Mouse (Mus musculus) cerebellum, adult 8-10 months (tissue): ENCODE results near the gene Cdhr1.

Source experiments
- DNase-seq: peaks from one replicate; pipeline ENCODE4 v3.0.0; 2022

The Cdhr1 gene

DNA sequence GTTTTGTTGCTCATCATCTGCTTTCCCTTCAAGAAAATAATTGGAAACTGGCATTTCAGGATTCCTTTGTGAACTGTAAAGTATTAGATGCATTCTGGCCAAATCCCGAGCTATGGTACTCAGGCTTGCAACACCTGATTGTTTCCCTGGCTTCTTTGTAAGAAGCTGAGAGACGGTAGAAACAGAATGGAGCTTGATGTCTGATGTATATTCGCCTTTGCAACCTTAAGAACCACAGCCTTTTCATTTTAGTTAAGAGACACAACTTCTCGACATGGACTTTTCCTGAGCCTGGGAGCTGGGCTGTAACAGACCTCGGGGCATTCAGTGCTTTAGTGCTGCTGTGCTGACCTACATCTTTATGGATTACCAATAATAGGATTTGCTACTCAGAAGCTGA lies 30.5 kb downstream of the Cdhr1 start, which contains the start of gene Lrit2:
Lrit2 (plus strand) TSS at position 301 of the 400 bp plus-strand sequence.
- DNase-seq = no peak

DNA sequence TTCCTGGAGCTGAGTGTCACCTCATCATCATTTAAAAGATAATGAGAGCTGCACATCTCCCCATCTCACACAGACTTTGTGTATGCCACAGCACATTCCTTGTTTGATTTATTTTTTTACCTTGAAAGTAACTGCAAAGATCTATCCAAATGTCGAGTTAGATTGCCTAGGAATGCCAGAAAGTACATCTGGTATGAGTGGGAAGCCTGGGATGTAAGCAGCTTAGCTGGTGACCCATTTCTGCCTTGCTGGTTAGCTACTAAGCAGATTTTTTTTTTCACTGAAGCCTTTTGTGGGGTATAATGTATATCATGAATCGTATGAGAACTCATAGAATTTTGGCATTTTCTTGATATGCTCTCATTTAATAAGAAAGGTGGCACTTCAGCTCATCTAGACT lies 31.5 kb downstream of the Cdhr1 start:
- no peak for DNase-seq

GRCm38 (mm10) chr14:37064849-37065248 lies 33.3 kb downstream of the Cdhr1 start:
- DNase-seq = no peak

DNA sequence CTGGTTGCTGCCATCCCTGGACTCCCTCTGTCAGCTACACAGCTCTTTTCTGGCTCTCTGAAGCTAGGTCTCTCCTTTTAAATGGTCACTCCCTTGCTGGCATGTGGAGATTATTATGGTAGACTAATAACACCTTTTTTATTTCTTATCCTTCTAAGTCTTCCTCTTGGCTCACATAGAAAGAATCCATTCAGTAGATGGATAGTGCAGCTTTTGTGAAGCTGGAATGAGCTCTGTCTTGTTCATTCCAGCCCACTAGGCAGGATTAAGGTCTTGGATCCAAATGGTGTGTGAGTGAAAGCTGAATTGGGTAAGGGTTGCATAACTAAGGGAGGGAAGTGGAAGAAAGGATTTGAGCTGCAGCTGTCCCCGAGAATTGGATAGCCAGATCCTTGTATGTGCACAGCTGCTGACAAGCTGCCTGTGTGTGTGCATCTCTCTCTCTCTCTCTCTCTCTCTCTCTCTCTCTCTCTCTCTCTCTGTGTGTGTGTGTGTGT lies 49.2 kb downstream of the Cdhr1 start, which contains the start of gene Rgr:
Rgr (minus strand) TSS at position 51 of the 497 bp plus-strand sequence.
- no peak for DNase-seq

- DNase-seq = no peak
These were observed 63.7 kb downstream of the Cdhr1 start for GRCm38 (mm10) chr14:37034432-37034831.

DNA sequence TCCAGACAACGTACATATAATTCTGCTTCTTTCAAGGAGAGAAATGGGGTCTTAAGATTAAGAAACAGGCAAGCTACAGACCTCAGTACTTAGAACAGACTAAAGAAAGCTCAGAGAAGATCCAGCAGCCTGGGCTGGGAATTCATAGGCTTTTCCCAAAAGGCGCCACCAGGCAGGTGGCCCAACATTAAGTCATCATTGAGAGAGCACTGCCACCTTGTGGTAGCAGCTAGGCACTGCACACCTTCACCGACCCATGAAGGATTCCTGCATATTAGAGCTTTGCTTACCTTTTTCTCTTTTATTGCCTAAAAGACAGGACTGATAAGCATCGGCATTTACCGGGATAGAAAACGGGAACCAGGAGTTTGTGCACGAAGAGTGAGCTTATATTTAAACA lies 64.9 kb downstream of the Cdhr1 start:
- DNase-seq = peak; percentile 78

DNA sequence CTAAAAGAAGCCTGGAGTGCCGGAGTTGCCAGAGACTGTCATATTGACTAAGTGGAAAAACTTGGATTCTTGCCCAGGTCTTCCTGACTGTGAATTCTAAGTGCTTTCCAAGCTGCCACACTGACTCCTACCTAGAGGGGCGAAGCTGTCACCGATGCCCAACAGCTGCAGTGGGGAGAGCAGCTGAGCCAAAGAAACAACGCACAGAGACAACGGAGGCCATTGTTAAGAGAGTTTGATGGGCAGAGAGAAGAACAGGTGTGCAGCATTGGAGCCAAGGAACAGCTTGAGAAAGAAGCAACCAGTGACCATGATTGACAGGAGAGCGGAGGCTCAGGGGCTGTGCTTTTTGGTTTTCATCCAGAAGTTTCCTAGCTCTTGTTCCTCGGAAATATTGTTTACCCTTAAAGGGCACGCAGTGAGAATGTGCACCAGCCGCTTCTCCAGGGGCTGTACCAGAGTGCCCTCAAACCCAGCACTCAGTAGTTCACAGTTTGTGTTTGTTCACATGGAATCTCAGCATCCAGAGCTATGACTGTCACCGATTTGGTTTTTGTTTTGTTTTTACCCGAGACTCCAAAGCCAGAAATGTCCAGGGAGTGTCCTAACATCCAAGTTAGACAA lies 65.6 kb downstream of the Cdhr1 start:
- DNase-seq = peak; percentile 3

GRCm38 (mm10) chr14:37028555-37028954 lies 69.6 kb downstream of the Cdhr1 start:
- no peak for DNase-seq

DNA sequence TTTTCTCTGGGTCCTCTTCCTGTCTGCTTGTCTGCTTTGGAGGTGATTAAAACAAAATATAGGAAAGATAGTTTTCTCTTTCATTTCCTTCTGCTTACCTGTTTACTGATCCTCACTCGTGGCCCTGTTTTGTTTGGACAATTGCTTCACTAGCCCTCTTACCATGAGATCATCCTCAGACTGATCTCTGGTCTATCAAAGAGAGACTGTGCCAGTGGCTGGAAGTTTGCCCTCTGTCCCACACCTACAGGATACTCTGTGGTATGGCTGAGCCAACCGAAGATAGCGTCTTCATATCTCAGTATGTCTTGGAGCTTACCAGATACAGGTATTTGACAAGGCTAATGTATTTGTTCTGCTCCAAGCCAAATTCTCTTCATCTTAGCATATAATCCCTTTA lies 70.2 kb downstream of the Cdhr1 start:
- no peak for DNase-seq
